Mouse (Mus musculus) urinary bladder, postnatal 10 days (tissue): Measurements from ENCODE around the gene Trpc1.

ENCODE experiments used
- DNase-seq: peaks from one replicate; pipeline ENCODE4 v3.0.0; 2022; ENCODE audit warnings: low spot score

The Trpc1 gene

GRCm38 (mm10) chr9:95750037-95750511, at the start of gene Trpc1:
Gene Trpc1 (minus strand): TSS chr9:95750375.
- peak; percentile 18 for DNase-seq

GRCm38 (mm10) chr9:95796323-95796722, 46.1 kb upstream of the Trpc1 start:
- no peak for DNase-seq

- no peak for DNase-seq
Observed at GRCm38 (mm10) chr9:95795844-95796243, 45.7 kb upstream of the Trpc1 start.

- DNase-seq, result no peak
Observed at GRCm38 (mm10) chr9:95795077-95795784, 45.1 kb upstream of the Trpc1 start.

- no peak for DNase-seq
Observed at GRCm38 (mm10) chr9:95793986-95794744, 44.0 kb upstream of the Trpc1 start.

- no peak for DNase-seq
Observed at GRCm38 (mm10) chr9:95784888-95785511, 34.8 kb upstream of the Trpc1 start.

- DNase-seq, result no peak
Observed at GRCm38 (mm10) chr9:95783646-95784293, 33.6 kb upstream of the Trpc1 start.

GRCm38 (mm10) chr9:95771671-95772070, 21.5 kb upstream of the Trpc1 start:
- no peak for DNase-seq

- no peak for DNase-seq
Observed at GRCm38 (mm10) chr9:95763218-95763617, 13.0 kb upstream of the Trpc1 start.

- no peak for DNase-seq
Observed at GRCm38 (mm10) chr9:95762228-95762627, 12.1 kb upstream of the Trpc1 start.

GRCm38 (mm10) chr9:95761381-95761780, 11.2 kb upstream of the Trpc1 start:
- no peak for DNase-seq

- DNase-seq, result no peak
Observed at GRCm38 (mm10) chr9:95750746-95751145, 571 bp upstream of the Trpc1 start.

GRCm38 (mm10) chr9:95749461-95749928, 680 bp downstream of the Trpc1 start:
- no peak for DNase-seq

- DNase-seq, result no peak
Observed at GRCm38 (mm10) chr9:95747298-95747697, 2.9 kb downstream of the Trpc1 start.

- no peak for DNase-seq
Observed at GRCm38 (mm10) chr9:95744845-95745613, 5.1 kb downstream of the Trpc1 start.

GRCm38 (mm10) chr9:95736238-95736637, 13.9 kb downstream of the Trpc1 start:
- no peak for DNase-seq

GRCm38 (mm10) chr9:95712574-95712973, 37.6 kb downstream of the Trpc1 start:
- DNase-seq, result no peak

- no peak for DNase-seq
Observed at GRCm38 (mm10) chr9:95708943-95709342, 41.2 kb downstream of the Trpc1 start.

GRCm38 (mm10) chr9:95705371-95705770, 44.8 kb downstream of the Trpc1 start:
- DNase-seq, result no peak

- DNase-seq, result no peak
Observed at GRCm38 (mm10) chr9:95704078-95704477, 46.1 kb downstream of the Trpc1 start.

GRCm38 (mm10) chr9:95699273-95699672, 50.9 kb downstream of the Trpc1 start:
- DNase-seq, result no peak
